Mouse (Mus musculus) intestine, postnatal 0 days (tissue): ENCODE data around the gene Senp5. TPM values are rescaled to one million over a fixed set of nuclear protein-coding genes. Genes with fewer than 3 reads are reported as not detected.

Source experiments
- ATAC-seq: fragments of 200-750 bp; cut with Nextera tagmentation; 2 replicates; pipeline ENCODE4 v1.8.0; 2017; ENCODE audit warnings: mild to moderate bottlenecking, moderate TSS enrichment, moderate library complexity
- H3K27ac ChIP-seq: fragments of 300-500 bp; sonication (generic); 2 replicates; pipeline ENCODE4 v1.5.1; 2014; ENCODE audit warnings: mild to moderate bottlenecking, low read depth, low read length, moderate library complexity
- H3K27me3 ChIP-seq: fragments of 300-500 bp; sonication (generic); replicated peaks from 2 replicates; pipeline ENCODE4 v1.6.1; 2014; ENCODE audit warnings: low read length, mixed read lengths; ENCODE audit not compliant: control insufficient read depth, insufficient read depth
- H3K36me3 ChIP-seq: fragments of 300-500 bp; sonication (generic); 2 replicates; pipeline ENCODE4 v1.6.1; 2014; ENCODE audit warnings: mild to moderate bottlenecking, moderate library complexity; ENCODE audit not compliant: control insufficient read depth, insufficient read depth
- H3K4me1 ChIP-seq: fragments of 300-500 bp; sonication (generic); replicated peaks from 2 replicates; pipeline ENCODE4 v1.6.1; 2014; ENCODE audit warnings: antibody characterized with exemption, low read length, mixed read lengths; ENCODE audit not compliant: control insufficient read depth, insufficient read depth
- H3K4me2 ChIP-seq: fragments of 300-500 bp; sonication (generic); replicated peaks from 2 replicates; pipeline ENCODE4 v1.6.1; 2014; ENCODE audit warnings: low read depth, mild to moderate bottlenecking, moderate library complexity
- H3K4me3 ChIP-seq: fragments of 300-500 bp; sonication (generic); 2 replicates; pipeline ENCODE4 v1.5.1; 2014; ENCODE audit warnings: low read depth, low read length
- H3K9ac ChIP-seq: fragments of 300-500 bp; sonication (generic); 2 replicates; pipeline ENCODE4 v1.6.1; 2014; ENCODE audit warnings: mild to moderate bottlenecking, low read depth, low read length
- H3K9me3 ChIP-seq: fragments of 300-500 bp; sonication (generic); 2 replicates; pipeline ENCODE4 v1.6.1; 2016; ENCODE audit warnings: mixed run types; ENCODE audit not compliant: control insufficient read depth
- CTCF ChIP-seq: sonication (generic); IDR thresholded peaks from 2 replicates; pipeline ENCODE4 v1.5.1; 2016; ENCODE audit warnings: low read depth, mild to moderate bottlenecking, control low read depth, antibody characterized with exemption, moderate library complexity
- WGBS: fragments of 180-500 bp; shearing (Covaris S2); extraction: QIAGEN DNeasy Blood & Tissue Kit; methylation state at CpG from one replicate; pipeline ENCODE4 v1.1.7; 2014; 5-methylcytosine and 5-hydroxymethylcytosine counted together
- polyA plus RNA-seq: library from polyadenylated mRNA; unstranded; fragments of >200 nt; fragmentation: Nextera tagmentation; extraction: Ambion mirVana; gene quantifications from 2 replicates; pipeline ENCODE4 v1.2.1, GENCODE M21; 2015

Gene Senp5
- polyA plus RNA-seq, 1 experiment from 2014 or later, result 5.0 TPM

DNA sequence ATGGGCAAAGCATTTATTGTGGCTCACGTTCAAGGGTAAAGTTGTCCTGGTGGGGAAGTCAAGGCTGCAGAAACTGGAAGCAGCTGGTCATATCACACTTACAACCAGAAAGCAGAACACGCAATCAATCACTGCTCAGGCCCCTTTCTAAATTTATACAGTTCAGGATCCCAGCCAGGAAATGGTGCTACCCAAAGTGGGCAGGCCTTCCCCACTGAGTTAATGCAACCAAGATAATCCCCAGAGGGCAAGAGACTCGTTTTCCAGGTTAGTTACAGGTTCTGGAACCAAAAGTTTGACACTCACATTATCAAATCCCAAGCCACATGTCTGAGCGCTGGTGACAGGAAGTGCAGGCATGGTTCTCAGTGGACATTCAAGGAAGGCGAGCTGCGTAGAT is 64.2 kb downstream of the Senp5 start:
- Histone ChIP-seq H3K4me1 (0 out of 2 replicates have a peak, but pooled peaks cover 3% of the 10 kb centered on the region), H3K9ac (no peak overlapping the region), H3K27me3 (peaks cover 21% of the 10 kb centered on the region), H3K9me3 (no peaks in the 10 kb centered on the region), H3K36me3 (no peaks in the 10 kb centered on the region), H3K4me3 (no peak overlapping the region), H3K4me2 (no peak overlapping the region), H3K27ac (no peak overlapping the region)
- 71% methylated on average over 6 of the region's 6 CpGs for WGBS
- ATAC-seq, result no peak
- no peak for TF ChIP-seq CTCF

DNA sequence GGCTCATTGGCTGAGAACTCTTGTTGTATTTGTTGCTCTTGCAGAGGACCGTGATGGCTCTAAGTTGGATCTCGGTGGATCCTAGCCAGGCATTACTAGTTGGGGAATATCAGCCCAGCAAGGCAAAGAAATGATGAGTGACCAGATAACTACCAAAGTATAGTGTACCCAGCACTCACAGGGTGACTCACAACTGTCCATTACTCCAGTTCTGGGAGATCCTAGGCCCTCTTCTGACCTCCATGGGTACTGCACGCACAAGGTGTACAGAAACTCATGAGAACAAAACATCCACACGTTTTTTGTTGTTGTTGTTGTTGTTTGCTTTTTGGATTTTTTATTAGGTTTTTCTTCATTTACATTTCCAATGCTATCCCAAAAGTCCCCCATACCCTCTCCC is 66.5 kb downstream of the Senp5 start:
- no peak overlapping the region for H3K4me2 ChIP-seq
- peak; percentile 25 for TF ChIP-seq CTCF

DNA sequence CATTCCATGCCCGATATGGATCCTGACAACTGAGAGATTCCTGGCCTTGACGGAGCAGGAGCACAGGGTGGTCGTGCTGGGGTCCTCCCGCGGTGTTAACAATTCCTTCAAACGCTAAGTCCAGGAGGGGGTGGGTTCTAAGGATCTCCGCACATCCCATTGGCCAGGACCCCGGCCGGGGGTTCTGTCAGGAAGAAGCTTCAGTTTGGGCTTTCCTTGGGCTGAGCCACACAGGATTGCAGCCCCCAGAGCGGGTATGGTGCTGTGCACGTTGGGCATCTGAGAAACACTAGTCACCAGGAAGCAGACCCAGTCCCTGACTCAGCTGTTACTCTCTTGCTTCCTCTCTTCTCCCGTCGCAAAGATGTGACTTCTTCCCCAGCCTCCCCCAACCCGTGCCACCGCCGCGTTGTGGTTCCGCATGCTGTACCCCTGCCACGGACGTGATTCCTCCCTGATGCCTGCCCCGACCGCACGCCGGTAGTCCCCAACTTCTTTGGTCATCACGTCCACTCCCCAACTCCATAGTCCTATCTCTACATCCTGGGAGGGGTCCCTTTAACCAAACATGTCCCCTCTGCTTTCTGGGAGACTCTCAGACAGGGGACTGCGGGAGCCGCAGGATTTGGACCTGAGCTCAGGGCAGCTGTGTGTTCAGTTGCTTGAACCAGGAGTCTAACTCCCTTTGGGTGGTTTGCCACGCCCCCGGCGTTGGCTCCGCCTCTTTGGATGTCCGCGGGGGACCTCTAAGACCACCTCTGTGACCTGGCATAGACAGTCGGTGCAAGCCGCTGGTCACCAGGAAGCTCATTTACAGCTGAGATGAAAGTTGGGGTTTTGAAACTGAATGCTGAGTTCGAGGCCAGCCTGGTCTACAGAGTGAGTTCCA is 67.8 kb downstream of the Senp5 start:
- WGBS, result 9% methylated on average over 36 of the region's 36 CpGs
- no peak overlapping the region for H3K9ac ChIP-seq

More for the DNA sequence above, 66.5 kb downstream of the Senp5 start:
- no peak overlapping the region for H3K4me3 ChIP-seq
- H3K27me3 ChIP-seq, result peaks cover 24% of the 10 kb centered on the region
- 89% methylated on average over 4 of the region's 4 CpGs for WGBS
- H3K27ac ChIP-seq, result no peak overlapping the region
- H3K9me3 ChIP-seq, result no peaks in the 10 kb centered on the region
- 0 out of 2 replicates have a peak, but pooled peaks cover 4% of the 10 kb centered on the region for H3K4me1 ChIP-seq
- no peaks in the 10 kb centered on the region for H3K36me3 ChIP-seq
- no peak for ATAC-seq
- no peak overlapping the region for H3K9ac ChIP-seq

DNA sequence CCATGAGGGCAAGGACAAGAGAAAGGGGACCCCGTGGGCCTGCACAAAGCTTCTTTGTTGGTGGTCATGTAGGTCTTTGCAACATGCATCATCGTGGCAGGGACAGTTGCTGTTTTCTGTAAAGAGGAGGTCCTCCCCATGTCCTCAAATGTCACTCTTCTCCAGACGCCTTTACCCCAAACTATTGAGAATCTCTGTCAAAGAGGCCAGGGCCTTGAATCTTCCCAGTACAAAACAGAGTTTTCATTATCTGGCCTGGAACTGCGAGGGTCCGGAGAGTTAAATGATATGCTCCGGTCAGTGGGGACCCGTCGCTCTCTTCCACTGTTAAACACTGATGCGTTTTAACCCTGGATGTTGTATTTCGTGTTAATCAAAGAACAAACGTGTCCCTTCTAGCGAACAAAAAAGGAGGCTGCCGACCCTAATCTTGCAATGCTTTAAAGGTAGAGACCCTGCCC is 68.5 kb downstream of the Senp5 start:
- no peak overlapping the region for H3K27ac ChIP-seq
- ATAC-seq, result no peak
- no peaks in the 10 kb centered on the region for H3K9me3 ChIP-seq
- H3K9ac ChIP-seq, result no peak overlapping the region
- WGBS, result 35% methylated on average over 13 of the region's 13 CpGs
- H3K4me1 ChIP-seq, result 0 out of 2 replicates have a peak, but pooled peaks cover 4% of the 10 kb centered on the region
- no peaks in the 10 kb centered on the region for H3K36me3 ChIP-seq
- no peak overlapping the region for H3K4me3 ChIP-seq
- peaks cover 24% of the 10 kb centered on the region for H3K27me3 ChIP-seq
- H3K4me2 ChIP-seq, result no peak overlapping the region
- TF ChIP-seq CTCF, result no peak

More for the DNA sequence above, 67.8 kb downstream of the Senp5 start:
- H3K4me1 ChIP-seq, result 0 out of 2 replicates have a peak, but pooled peaks cover 4% of the 10 kb centered on the region
- no peak for ATAC-seq
- H3K27me3 ChIP-seq, result peaks cover 24% of the 10 kb centered on the region
- no peak for TF ChIP-seq CTCF
- no peaks in the 10 kb centered on the region for H3K36me3 ChIP-seq
- H3K4me3 ChIP-seq, result peak overlapping the region; percentile 13; the same call in 1 of the 2 replicates
- H3K9me3 ChIP-seq, result no peaks in the 10 kb centered on the region
- peak overlapping the region; percentile 47 for H3K4me2 ChIP-seq
- no peak overlapping the region for H3K27ac ChIP-seq

DNA sequence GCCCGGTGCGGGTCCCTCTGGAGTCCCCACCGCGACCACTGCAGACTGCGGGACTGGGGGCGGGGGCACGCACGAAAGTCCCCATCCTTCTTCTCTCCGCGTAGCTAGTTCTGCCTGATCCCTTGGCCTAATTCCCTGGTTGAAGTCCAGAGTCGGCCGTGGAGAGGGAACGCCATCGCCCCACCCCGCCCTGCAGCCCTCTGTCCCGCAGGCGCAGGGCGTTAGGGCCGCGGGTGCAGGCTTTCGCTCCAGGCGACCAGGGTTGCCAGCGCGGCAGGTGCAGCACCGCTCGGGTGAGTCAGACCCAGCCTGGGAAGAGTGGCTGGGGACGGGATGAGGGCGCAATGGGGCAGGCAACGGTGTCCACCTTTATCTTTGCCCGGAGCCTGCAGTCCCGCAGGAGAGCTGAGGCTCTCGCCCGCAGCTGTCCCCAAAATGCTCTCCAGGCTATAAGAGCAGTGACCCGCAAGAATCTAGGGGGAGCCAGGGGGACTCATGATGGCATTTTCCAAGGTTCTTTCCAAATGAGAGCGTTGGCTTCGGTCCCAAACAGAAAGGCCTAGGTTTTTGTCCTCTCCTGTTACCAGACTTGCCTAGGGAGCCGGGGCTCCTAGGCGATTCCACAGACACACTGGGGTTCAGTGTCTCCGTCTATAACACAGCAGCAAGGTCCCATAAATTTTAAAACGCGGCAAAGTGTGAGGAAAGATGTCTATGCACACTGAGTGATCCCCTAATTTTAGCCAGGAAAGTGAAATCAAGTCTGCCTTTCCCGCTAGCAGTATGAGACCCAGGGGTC is 69.1 kb downstream of the Senp5 start, which contains the start of gene Pigz:
Gene Pigz (plus strand): TSS at position 101 of the 799 bp plus-strand sequence.
- H3K27ac ChIP-seq, result no peak within 1 kb of the TSS

More for the DNA sequence above, 69.1 kb downstream of the Senp5 start, which contains the start of gene Pigz:
- H3K4me1 ChIP-seq, result 0 out of 2 replicates have a peak, but pooled peaks cover 4% of the 10 kb centered on the region
- peak within 1 kb of the TSS; percentile 46 for H3K4me3 ChIP-seq
- peaks cover 24% of the 10 kb centered on the region for H3K27me3 ChIP-seq
- no peaks in the 10 kb centered on the region for H3K36me3 ChIP-seq
- peak; percentile 51; the same call in 1 of the 2 replicates for ATAC-seq
- H3K9me3 ChIP-seq, result no peaks in the 10 kb centered on the region
- no peak within 1 kb of the TSS; the same call in 1 of the 2 replicates for H3K9ac ChIP-seq
- peak within 1 kb of the TSS; percentile 88 for H3K4me2 ChIP-seq
- WGBS, result 11% methylated on average over 42 of the region's 42 CpGs
- TF ChIP-seq CTCF, result no peak
